Mouse (Mus musculus): ENCODE measurements at regions not wholly inside any gene's neighbourhood (a gene's known extent, or its start where the extent isn't known, plus 50 kb on each side); places are given as distances from the start of the nearest gene placed in this dataset.

DNA sequence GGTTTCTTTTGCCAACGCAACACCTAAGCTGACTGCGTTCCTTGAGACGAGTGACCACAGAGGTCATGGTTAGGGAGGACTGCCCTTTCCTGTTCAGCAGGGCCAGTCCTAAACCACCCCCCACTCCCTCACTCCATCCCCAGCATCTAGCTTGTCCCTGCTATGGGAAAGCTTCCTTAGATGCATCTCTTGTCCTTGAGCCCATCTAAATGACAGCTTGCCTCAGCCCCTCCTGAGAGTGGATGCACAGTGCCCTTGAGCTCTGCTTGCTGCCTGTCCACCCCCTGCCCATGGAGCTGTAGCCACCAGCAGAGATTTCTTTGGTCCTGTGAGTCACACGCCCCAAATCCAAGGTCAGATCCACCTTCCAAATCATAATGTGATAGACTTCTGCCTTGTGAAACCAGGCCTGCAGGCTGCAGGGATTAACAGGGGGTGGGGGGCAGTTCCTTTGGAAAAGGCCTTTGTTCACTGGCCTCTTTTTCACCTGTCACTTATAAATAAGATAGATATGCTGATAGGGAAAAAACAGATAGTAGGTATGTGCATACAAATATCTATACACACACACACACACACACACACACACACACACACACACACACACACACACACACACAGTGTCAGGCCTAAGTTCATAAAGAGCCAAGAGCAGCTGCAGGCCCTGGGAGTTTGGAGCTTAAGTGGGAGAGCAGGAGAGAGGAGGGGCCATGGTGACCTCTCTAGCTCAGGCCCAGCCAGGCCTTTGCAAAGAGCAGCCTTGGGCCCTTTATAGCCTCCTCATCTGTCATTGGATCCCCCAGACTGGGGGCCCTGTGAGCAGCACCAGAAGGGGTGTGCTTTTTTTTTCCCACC is 56.4 kb upstream of the Adra2c start:
- no peak for DNase-seq

- no peak for DNase-seq
These were observed 61.8 kb upstream of the Adra2c start for GRCm38 (mm10) chr5:35216271-35216670.

DNA sequence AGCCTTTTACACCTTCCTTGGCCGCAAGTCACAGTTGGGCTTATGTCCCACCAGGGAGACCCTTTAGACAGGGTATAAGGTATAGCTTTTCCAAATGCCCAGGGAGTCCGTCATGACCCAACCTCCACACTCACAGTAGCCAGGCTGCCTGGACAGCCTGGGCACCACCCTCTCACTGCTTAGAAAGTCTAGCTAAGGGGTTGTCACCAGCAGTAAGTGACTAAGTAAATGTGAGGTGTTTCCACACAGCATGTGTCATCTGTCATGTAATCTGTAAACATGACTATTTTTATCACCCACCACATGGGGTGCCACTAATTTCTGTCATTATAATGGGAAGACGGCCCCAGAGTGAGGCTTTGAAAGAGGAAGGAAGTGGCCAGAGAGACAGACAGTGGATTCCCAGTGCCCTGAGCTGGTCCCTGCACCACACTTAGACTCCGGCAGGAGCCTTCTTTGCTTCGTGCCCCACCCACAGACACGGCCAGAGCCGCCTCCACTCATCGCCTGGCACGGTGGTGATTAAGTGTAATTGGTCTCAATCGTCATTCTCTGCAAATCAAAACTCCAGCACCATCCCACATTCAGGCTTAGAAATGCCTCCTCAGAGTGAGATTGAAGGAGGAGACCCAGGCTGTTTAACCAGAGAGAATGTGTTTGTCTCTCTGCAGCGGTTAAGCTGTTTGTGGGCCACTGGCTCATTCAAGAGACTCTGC is 62.5 kb upstream of the Adra2c start:
- DNase-seq = peak; percentile 43

- DNase-seq = no peak
These were observed 63.1 kb upstream of the Adra2c start for GRCm38 (mm10) chr5:35215007-35215406.

DNA sequence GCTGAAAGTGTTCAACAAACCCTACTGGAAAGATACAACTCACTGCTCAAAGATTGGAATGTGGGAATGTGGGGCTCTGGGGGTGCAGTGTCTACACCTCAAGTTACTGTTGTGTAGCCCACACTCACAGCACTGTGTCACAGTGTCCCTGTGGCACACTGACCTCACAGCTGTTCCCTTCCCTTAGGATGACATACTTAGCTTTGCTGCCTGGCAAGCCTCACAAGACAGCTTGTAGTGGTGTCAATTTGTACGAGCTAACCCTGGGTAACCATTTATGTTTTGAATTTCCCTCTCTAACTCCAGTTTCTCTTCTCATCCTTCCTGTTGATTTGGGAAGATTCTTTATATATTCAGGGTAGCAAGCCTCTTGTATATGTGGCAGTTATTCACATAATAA is 68.8 kb upstream of the Adra2c start:
- DNase-seq = no peak

DNA sequence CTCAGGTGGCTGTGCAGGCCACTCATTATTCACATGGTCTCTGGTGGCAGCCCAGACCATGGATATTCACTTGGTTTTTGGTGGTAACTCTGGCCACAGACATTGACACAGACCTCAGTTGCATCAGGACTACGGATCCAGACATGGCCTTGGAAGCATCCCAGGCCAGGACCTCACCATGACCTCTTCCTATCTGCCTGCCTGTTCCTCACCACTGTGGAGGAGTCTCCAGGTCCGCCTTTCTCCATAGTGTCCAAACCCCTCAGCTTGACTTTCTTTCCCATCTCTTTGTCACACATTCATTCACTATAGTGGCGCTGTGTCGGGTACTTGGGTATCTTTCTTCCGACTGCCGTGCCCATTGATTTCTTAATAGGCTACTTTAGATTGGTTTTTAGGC is 74.1 kb upstream of the Adra2c start:
- no peak for DNase-seq

DNA sequence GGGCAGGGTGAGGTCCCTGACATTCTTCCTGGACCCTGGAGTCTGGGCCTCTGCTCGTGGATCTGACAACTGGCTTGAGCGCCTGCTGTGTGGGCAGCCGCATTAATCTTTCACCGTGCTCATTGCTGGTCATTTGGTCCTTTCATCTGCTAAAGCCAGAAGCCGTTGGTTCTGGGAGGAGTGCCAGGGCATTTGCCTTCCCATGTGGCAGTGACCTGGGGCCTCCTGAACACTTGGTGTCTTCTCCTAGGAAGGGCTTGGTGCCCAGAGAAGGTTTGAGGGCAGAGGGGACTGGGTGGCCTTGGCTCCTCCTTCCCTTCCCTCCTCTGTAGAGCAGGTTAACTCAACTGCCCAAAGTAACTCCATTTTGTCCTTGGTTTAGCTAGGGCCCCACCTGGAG is 79.7 kb upstream of the Adra2c start:
- DNase-seq = no peak

GRCm38 (mm10) chr5:35189113-35189797 is 83.7 kb upstream of the Lrpap1 start:
- peak; percentile 64 for DNase-seq

- DNase-seq = no peak
These were observed 80.3 kb upstream of the Lrpap1 start for GRCm38 (mm10) chr5:35185826-35186225.

GRCm38 (mm10) chr5:35185289-35185688 is 79.7 kb upstream of the Lrpap1 start:
- no peak for DNase-seq

- DNase-seq = no peak
These were observed 77.9 kb upstream of the Lrpap1 start for GRCm38 (mm10) chr5:35183418-35183817.

DNA sequence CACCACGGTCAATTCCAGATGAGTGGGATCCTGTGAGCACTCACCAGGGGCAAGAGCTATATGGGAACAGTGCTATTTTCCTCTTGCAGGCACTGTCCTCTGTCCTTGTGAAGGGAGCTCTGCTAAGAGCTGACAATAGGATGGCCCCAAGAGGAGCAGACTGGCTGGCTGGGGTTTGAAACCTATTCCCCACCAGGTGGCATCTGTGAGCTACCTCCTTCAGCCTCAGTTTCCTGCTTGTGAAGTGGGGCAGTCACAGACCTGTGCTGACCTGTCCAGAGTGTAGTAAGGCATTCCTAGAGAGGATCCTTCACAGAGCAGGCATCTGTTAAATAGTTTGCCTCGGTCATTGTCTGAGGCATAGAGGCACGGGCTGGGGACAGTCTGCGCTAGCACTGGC is 71.8 kb upstream of the Lrpap1 start:
- DNase-seq = no peak

- DNase-seq = no peak
These were observed 70.7 kb upstream of the Lrpap1 start for GRCm38 (mm10) chr5:35176112-35176848.

DNA sequence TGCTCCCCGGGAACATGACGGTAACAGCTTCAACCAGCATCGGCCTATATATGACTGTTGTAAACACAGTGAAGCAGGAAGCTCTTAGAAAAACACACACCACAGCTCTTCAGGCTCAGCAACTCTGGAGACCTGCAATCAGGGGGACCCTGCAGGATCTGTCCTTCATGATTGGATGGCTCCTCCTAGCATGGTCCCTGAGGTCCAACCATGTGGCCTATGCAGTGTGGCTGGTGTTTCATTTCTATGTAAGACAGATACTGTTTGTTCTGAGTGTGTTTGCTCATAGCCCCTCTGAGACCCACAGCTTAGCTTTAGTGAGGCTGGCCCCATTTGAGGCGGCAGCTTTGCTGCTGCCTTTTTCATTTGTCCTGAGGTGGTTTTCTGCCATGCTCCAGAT is 68.8 kb upstream of the Lrpap1 start:
- DNase-seq = no peak

DNA sequence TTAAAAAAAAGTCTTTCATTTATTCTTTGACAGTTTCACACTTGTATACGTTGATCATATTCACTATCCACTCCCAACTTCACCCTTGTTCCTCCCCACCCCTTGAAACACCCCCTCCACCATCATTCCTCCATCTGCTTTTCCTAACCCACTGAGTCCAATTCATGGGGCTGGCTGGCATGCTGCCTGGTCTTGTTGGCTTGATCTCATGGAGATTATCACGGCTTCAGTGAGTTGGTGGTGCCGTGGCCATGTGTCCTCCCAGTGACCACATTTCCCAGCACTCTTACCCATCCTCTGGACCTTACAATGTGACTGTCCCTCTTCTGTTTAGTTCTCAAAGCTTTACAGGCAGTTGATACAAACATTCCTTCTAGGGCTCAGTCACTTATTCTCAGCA is 65.8 kb upstream of the Lrpap1 start:
- no peak for DNase-seq

- DNase-seq = no peak
These were observed 65.0 kb upstream of the Lrpap1 start for GRCm38 (mm10) chr5:35170369-35171130.

DNA sequence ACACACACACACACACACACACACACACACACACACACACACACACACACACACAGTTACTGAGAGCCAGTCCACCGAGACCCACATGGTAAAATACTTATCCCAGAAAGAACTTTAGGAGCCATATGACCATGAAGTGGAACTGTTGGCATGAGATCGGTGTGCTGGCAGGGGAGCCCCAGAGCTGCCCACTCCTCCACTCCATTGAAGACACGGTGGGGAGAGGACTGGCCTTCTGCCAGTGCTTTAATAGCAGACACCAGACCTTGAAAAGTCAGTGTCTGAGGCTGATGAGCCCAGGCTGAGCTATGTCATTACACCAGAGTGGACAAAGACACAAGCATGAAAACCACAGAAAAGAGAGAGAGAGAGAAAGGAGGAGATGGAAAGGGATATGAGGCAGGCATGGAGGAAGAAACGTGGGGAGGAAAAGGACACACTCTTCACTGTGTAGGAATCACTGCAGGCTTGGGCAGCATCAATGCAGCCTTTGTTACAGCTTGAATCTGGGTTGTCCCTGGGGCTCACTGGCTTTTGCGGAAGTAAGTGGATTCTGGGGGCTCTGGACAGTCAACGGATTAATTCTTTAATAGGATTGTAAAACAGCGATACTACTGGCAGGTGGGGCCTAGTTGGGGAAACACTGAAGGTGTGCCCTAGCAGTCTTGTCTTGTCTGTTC is 64.2 kb upstream of the Lrpap1 start:
- DNase-seq = no peak

DNA sequence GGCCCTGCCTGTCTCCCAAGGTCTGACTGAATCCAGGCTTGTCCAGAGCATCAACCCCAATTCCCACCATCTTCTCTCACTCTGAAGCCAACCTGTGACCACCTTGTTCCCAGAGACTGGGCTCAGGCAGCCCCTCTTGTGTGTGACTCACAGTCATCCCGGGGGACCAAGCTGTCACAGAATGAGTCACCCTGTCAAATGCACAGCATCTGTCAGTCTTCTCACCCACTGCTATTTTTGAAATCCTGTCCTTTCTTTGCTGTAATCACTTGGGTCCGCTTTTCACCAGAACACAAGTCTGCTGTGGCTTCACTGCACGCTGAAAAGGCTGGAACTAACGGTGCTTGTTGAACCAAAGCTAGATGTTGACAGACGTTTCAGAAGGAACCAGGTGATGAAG is 63.3 kb upstream of the Lrpap1 start:
- no peak for DNase-seq

DNA sequence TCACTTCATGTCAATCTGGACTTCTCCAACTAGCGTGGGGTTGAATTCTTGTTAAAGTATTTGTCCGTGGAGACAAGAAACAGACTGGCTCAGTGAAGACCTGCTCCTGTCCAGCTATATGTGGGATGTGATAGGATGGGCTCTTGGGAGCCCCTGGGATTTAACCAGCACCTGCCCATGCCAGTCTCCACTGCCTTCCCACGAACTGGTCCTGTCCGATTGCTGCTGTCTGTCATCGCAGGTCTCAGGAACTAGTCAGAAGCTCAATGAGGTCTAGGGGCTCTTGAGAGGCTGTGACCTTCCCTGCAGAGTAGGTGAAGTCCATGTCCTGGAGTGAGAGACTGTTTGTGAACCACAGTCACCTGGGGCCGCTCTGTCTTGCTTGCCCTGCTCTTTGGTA is 62.8 kb upstream of the Lrpap1 start:
- DNase-seq = no peak

- no peak for DNase-seq
These were observed 60.4 kb upstream of the Lrpap1 start for GRCm38 (mm10) chr5:35165993-35166392.

DNA sequence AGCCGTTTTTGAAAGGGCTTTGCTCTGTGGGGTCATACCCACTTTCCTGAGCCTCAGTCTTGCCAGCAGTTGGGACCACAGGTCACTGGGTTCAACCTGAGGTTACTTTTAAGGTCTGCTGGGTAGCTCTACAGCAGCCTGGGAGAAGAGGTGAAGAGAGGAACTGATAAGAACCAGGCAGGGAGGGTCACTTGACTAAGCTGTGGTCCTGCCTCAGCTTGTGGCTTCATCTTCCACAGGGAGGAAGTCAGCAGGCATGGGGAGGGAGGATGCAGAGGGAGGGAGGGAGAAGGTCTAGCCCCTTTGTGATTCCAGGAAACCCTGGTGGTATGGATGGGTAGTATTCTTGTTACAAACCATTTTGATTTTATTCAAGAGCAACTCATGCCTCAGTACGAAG is 59.9 kb upstream of the Lrpap1 start:
- DNase-seq = no peak

DNA sequence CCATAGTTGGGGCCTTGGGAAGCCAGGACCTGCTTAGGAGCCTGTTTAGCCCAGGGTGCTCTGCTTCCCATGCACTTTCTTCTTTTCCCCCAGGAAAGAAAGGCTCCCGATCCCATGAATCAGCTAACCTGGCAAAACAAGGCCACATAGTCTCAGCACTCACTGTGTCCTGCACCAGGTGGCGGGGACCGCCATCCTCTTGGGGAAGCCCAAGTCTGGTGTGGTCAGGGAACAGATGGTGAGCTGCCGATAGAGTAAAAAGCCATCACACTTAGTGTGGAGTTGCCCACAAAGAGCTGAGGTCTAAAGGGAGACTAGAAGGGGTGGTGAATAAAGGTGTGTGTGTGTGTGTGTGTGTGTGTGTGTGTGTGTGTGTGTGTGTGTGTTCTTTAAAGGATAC is 57.0 kb upstream of the Lrpap1 start:
- no peak for DNase-seq
